Mouse (Mus musculus) liver, embryonic 16.5 days (tissue): ENCODE measurements around the gene Dnajb5. TPM values are rescaled to one million over a fixed set of nuclear protein-coding genes. Genes with fewer than 3 reads are reported as not detected.
"Not testable (repeated sequence)": the region's sequence is repeated elsewhere in the genome, so short reads cannot be mapped to it uniquely, and the experiment has no call there.

Source experiments
- ATAC-seq: fragments of 200-750 bp; cut with Nextera tagmentation; 2 replicates; pipeline ENCODE4 v1.8.0; 2017; ENCODE audit warnings: low read depth, mild to moderate bottlenecking, moderate number of reproducible peaks, moderate library complexity
- H3K27ac ChIP-seq: fragments of 300-500 bp; sonication (generic); 2 replicates; pipeline ENCODE4 v1.5.1; 2014; ENCODE audit warnings: mild to moderate bottlenecking, low read length
- H3K27me3 ChIP-seq: fragments of 300-500 bp; sonication (generic); 2 replicates; pipeline ENCODE4 v1.6.1; 2014; ENCODE audit warnings: low read depth, low read length, mixed read lengths; ENCODE audit not compliant: control insufficient read depth, insufficient read depth
- H3K36me3 ChIP-seq: fragments of 300-500 bp; sonication (generic); 2 replicates; pipeline ENCODE4 v1.6.1; 2014; ENCODE audit warnings: mild to moderate bottlenecking; ENCODE audit not compliant: control insufficient read depth, insufficient read depth
- H3K4me1 ChIP-seq: fragments of 300-500 bp; sonication (generic); 2 replicates; pipeline ENCODE4 v1.6.1; 2014; ENCODE audit warnings: low read depth, low read length, mixed read lengths; ENCODE audit not compliant: control insufficient read depth
- H3K4me2 ChIP-seq: fragments of 300-500 bp; sonication (generic); 2 replicates; pipeline ENCODE4 v1.6.1; 2014; ENCODE audit warnings: low read depth, low read length, mixed read lengths
- H3K4me3 ChIP-seq: fragments of 300-500 bp; sonication (generic); 2 replicates; pipeline ENCODE4 v1.5.1; 2014; ENCODE audit warnings: low read depth, mild to moderate bottlenecking, low read length
- H3K9ac ChIP-seq: fragments of 300-500 bp; sonication (generic); 2 replicates; pipeline ENCODE4 v1.6.1; 2014; ENCODE audit warnings: low read depth, low read length
- H3K9me3 ChIP-seq: fragments of 300-500 bp; sonication (generic); replicated peaks from 2 replicates; pipeline ENCODE4 v1.6.1; 2016; ENCODE audit warnings: low read length; ENCODE audit not compliant: control insufficient read depth
- WGBS: fragments of 180-500 bp; shearing (Covaris S2); extraction: QIAGEN DNeasy Blood & Tissue Kit; methylation state at CpG from one replicate; pipeline ENCODE4 v1.1.7; 2014; ENCODE audit not compliant: insufficient replicate concordance; 5-methylcytosine and 5-hydroxymethylcytosine counted together
- polyA plus RNA-seq: library from polyadenylated mRNA; unstranded; fragments of >200 nt; fragmentation: Nextera tagmentation; extraction: Ambion mirVana; gene quantifications from 2 replicates; pipeline ENCODE4 v1.2.1, GENCODE M21; 2015

The Dnajb5 gene
- polyA plus RNA-seq, 1 experiment from 2014 or later, result 1.5 TPM

DNA sequence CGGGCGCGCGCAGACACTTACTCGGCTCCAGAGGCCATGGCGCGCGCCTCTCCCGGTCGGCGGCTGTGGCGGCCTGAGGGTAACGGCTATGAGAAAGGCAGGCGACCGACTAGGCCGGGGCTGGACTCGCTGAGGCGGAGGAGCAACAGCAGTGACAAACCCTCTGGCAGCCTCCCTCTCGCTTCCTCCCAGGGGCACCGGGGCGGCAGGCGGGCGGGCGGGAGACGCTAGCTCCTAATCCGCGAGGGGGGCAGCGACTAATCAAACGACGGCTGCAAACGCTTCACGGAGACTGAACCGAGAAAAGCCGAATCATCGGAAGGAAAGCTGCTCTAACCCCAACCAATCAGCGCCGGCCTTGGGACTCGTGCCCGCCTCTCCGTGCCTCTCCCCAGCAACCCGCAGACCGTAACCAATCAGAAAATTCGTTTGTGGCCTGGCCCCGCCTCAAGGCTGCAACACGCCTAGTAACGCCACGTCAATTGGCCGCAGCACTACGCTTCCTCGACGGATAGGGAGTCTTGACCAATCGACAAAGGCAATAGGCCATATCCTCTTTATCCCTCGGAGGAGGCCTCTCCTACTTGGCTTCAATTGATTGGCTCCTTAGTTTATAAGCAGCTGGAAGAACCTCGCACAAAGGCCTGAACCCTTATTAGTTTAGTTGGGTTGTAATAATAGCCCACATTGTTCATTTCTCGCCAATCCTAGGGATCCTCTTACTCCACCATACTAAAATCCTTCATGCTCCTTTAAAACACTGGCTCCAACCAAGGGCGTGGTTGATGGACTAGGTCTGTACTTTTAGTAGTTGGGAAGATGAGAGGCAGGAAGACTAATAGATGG lies 50.8 kb downstream of the Dnajb5 start, which contains the start of gene Vcp:
Vcp (minus strand) TSS at position 367 of the 846 bp plus-strand sequence.
- Histone ChIP-seq H3K4me2 (peak within 1 kb of the TSS; percentile 82), H3K27ac (peak within 1 kb of the TSS; percentile 99), H3K9ac (peak within 1 kb of the TSS; percentile 95), H3K4me3 (peak within 1 kb of the TSS; percentile 83), H3K4me1 (peaks cover 20% of the 10 kb centered on the region)
- WGBS, result 1% methylated on average over 46 of the region's 56 CpGs
- H3K27me3 ChIP-seq, H3K36me3 ChIP-seq, H3K9me3 ChIP-seq: not testable (repeated sequence)
- peak; percentile 96 for ATAC-seq

DNA sequence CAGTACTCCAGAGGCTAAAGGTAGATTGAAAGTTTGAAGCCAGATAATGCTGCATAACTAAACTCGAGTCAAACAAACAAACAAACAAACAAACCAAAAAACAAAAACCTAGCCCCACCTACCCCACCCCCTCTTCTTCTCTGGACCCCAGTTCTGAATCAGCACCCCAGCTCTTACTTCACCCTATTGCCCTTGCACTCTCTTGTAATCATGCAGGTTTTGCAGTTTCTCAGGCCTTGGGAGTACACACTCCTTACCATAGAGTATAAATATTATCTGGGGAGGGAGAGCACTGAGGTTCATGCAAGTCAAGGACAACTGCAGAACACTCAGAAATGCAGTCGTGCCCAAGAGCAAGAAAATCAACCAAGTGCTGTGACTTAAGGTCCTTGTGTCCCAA lies 51.7 kb downstream of the Dnajb5 start:
- no peak overlapping the region for H3K27ac ChIP-seq
- H3K4me2 ChIP-seq, result peak overlapping the region; percentile 76; the same call in 1 of the 2 replicates
- no peaks in the 10 kb centered on the region for H3K27me3 ChIP-seq
- H3K36me3 ChIP-seq, result no peaks in the 10 kb centered on the region
- no peak overlapping the region for H3K4me3 ChIP-seq
- H3K4me1 ChIP-seq, result peaks cover 20% of the 10 kb centered on the region
- H3K9ac ChIP-seq, result no peak overlapping the region
- no peak for ATAC-seq
- no peaks in the 10 kb centered on the region for H3K9me3 ChIP-seq
- 77% methylated on average over 2 of the region's 2 CpGs for WGBS

GRCm38 (mm10) chr4:43002756-43003439 lies 53.3 kb downstream of the Dnajb5 start:
- Histone ChIP-seq H3K9ac (no peak overlapping the region), H3K27ac (no peak overlapping the region), H3K4me1 (peaks cover 13% of the 10 kb centered on the region), H3K4me3 (no peak overlapping the region), H3K4me2 (no peak overlapping the region), H3K9me3 (no peaks in the 10 kb centered on the region), H3K27me3 (no peaks in the 10 kb centered on the region), H3K36me3 (no peaks in the 10 kb centered on the region)
- 75% methylated on average over 12 of the region's 12 CpGs for WGBS
- ATAC-seq, result no peak

DNA sequence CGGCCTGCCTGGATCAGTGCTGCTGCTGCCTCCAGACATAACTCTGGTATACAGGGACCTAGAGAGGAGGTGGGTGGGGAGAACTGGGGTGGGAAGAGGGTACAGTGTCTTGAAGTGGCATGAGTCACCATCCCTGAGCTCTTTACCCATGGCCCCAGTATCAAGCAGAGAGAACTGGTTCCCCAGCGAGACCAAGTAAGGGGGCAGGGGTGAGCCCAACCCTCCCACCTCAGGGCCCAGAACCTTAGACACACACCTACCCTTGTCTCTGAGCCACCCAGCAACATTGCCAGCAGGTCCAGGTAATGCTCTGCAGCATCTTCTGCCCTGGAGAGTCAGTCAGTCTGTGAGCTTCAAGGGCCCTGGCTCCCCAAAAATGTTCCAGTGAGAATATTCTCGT lies 55.3 kb downstream of the Dnajb5 start:
- Histone ChIP-seq H3K36me3 (no peaks in the 10 kb centered on the region), H3K9me3 (no peaks in the 10 kb centered on the region)
- 75% methylated on average over 3 of the region's 3 CpGs for WGBS

DNA sequence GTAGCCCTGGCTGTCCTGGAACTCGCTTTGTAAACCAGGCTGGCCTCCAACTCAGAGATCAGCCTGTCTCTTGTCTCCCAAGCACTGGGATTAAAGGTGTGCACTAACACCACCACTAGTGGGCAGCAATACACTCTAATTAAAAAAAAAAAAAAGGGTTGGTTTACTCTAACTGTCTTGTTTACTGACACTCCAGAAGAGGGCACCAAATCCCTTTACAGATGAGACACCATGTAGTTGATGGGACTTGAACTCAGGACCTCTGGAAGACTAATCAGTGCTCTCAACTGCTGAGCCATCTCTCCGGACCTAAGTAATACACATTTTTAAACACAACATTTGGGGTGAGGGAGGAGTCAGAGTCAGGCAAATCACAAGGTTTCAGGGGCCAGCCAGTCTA lies 56.2 kb downstream of the Dnajb5 start:
- WGBS, result 50% methylated on average over 2 of the region's 2 CpGs
- no peaks in the 10 kb centered on the region for H3K27me3 ChIP-seq
- no peak overlapping the region for H3K27ac ChIP-seq
- peaks cover 13% of the 10 kb centered on the region for H3K4me1 ChIP-seq
- no peaks in the 10 kb centered on the region for H3K9me3 ChIP-seq
- H3K4me2 ChIP-seq, result no peak overlapping the region
- H3K36me3 ChIP-seq, result no peaks in the 10 kb centered on the region
- ATAC-seq, result peak; percentile 44
- no peak overlapping the region for H3K9ac ChIP-seq
- H3K4me3 ChIP-seq, result no peak overlapping the region

More for the DNA sequence above, 55.3 kb downstream of the Dnajb5 start:
- no peaks in the 10 kb centered on the region for H3K27me3 ChIP-seq
- ATAC-seq, result no peak
- H3K4me3 ChIP-seq, result no peak overlapping the region
- no peak overlapping the region for H3K4me2 ChIP-seq
- H3K9ac ChIP-seq, result no peak overlapping the region
- no peak overlapping the region for H3K27ac ChIP-seq
- peaks cover 14% of the 10 kb centered on the region for H3K4me1 ChIP-seq

Other genes with a start within 250 kb of the Dnajb5 start
- not detected in 2 replicates for gene 4930578G10Rik, start 214.3 kb upstream of the Dnajb5 start, polyA plus RNA-seq
- gene Ccl19, start 193.2 kb upstream of the Dnajb5 start, polyA plus RNA-seq, result not detected in 2 replicates
- 0.77 and 0.85 TPM in 2 replicates for gene Ccl21a, start 175.8 kb upstream of the Dnajb5 start, polyA plus RNA-seq
- gene Fam205a1, start 95.9 kb upstream of the Dnajb5 start, polyA plus RNA-seq, result 0.11 and 0.12 TPM in 2 replicates
- gene Gm12394, start 93.0 kb upstream of the Dnajb5 start, polyA plus RNA-seq, result not detected in 2 replicates
- gene Fam205c, start 75.6 kb upstream of the Dnajb5 start, polyA plus RNA-seq, result 0.27 and 0.32 TPM in 2 replicates
- gene Phf24, start 33.2 kb upstream of the Dnajb5 start, polyA plus RNA-seq, result 0.05 and 0.06 TPM in 2 replicates
- 0.17 TPM in 1 of 2 replicates, not detected in the other for gene 1700022I11Rik, start 19.8 kb downstream of the Dnajb5 start, polyA plus RNA-seq
- 192 and 198 TPM in 2 replicates for gene Vcp, start 50.7 kb downstream of the Dnajb5 start, polyA plus RNA-seq
- gene Fancg, start 60.7 kb downstream of the Dnajb5 start, polyA plus RNA-seq, result 7.8 and 9.4 TPM in 2 replicates
- 12.4 and 14.7 TPM in 2 replicates for gene Pigo, start 76.0 kb downstream of the Dnajb5 start, polyA plus RNA-seq
- gene Stoml2, start 81.9 kb downstream of the Dnajb5 start, polyA plus RNA-seq, result 176 and 193 TPM in 2 replicates
- gene Fam214b, start 96.4 kb downstream of the Dnajb5 start, polyA plus RNA-seq, result 33.4 and 41.3 TPM in 2 replicates
- 0.51 and 0.57 TPM in 2 replicates for gene Unc13b, start 109.1 kb downstream of the Dnajb5 start, polyA plus RNA-seq